Mouse (Mus musculus): ENCODE data around the gene Fam168b.
A peak's percentile ranks its signal among the peaks of the same experiment; 100 is the strongest.

DNA sequence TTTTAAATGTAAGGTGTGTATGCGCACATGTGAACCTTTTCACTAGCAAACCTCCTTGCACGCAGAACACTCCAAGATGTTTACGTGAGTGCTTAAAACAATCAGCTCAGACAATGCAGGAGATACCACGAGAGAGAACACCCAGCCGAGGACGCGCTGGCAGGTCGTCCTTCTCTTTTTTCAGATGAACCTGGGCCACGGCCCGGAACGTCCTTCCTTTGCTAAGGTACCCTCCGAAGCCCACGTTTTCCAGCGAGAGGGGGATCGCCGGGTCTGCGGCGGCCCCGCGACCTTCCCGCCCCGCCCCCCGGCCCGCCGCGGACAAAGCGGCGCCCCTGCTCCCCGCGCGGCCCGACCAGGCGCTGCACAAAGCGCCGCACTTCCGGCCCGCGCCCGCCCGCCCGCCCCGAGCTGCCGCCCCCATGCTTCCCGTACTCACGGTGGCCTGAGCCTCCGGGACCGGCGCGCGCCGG, 440 bp downstream of the Fam168b start:
- no peak for TF ChIP-seq CTCF (IDR thresholded peaks at IDR 0.05; ENCODE audit: insufficient read depth, low read length)
- peak; percentile 15; the same call in 1 of the 2 replicates for TF ChIP-seq POLR2A (IDR thresholded peaks at IDR 0.05; ENCODE audit: borderline replicate concordance, extremely low read depth, low read depth, low read length)

All from lung, adult 2 months (tissue).